Mouse (Mus musculus): ENCODE data around the gene Mllt3. TPM values are rescaled to one million over a fixed set of nuclear protein-coding genes. Genes with fewer than 3 reads are reported as not detected.

The Mllt3 gene
- polyA plus RNA-seq, 2 experiments, result 23.4 to 41.3 TPM

GRCm38 (mm10) chr4:87942921-87943403 is 90.2 kb downstream of the Mllt3 start:
- no peak overlapping the region for H3K4me3 ChIP-seq (replicated peaks; ENCODE audit: low read length)
- no peak overlapping the region for H3K4me2 ChIP-seq (replicated peaks; ENCODE audit: low read depth, low read length, severe bottlenecking)
- H3K36me3 ChIP-seq (ENCODE audit: control insufficient read depth, insufficient read depth, low read length), result no peaks in the 10 kb centered on the region
- 71% methylated on average over 8 of the region's 8 CpGs for WGBS
- H3K9me3 ChIP-seq (ENCODE audit: control insufficient read depth, low read length), result no peaks in the 10 kb centered on the region
- no peak overlapping the region for H3K9ac ChIP-seq (ENCODE audit: low read depth, low read length, severe bottlenecking)
- H3K4me1 ChIP-seq (ENCODE audit: control insufficient read depth, insufficient read depth, low read length), result peaks cover 11% of the 10 kb centered on the region
- H3K27me3 ChIP-seq (ENCODE audit: control insufficient read depth, insufficient read depth, low read length), result no peaks in the 10 kb centered on the region
- TF ChIP-seq POLR2A (IDR thresholded peaks at IDR 0.05; ENCODE audit: borderline replicate concordance, extremely low read depth, insufficient read depth, insufficient read length), result no peak
- no peak overlapping the region for H3K27ac ChIP-seq (replicated peaks; ENCODE audit: low read depth, low read length)
- no peak for DNase-seq (ENCODE audit: low spot score)
- ATAC-seq (ENCODE audit: low FRiP score, low read depth), result no peak

GRCm38 (mm10) chr4:87939474-87940154 is 93.5 kb downstream of the Mllt3 start:
- Histone ChIP-seq H3K4me1 (ENCODE audit: control insufficient read depth, insufficient read depth, low read length) (peaks cover 11% of the 10 kb centered on the region), H3K4me2 (replicated peaks; ENCODE audit: low read depth, low read length, severe bottlenecking) (no peak overlapping the region), H3K27ac (replicated peaks; ENCODE audit: low read depth, low read length) (no peak overlapping the region), H3K9ac (ENCODE audit: low read depth, low read length, severe bottlenecking) (no peak overlapping the region), H3K9me3 (ENCODE audit: control insufficient read depth, low read length) (no peaks in the 10 kb centered on the region), H3K36me3 (ENCODE audit: control insufficient read depth, insufficient read depth, low read length) (no peaks in the 10 kb centered on the region), H3K27me3 (ENCODE audit: control insufficient read depth, insufficient read depth, low read length) (no peaks in the 10 kb centered on the region), H3K4me3 (replicated peaks; ENCODE audit: low read length) (no peak overlapping the region)
- TF ChIP-seq POLR2A (IDR thresholded peaks at IDR 0.05; ENCODE audit: borderline replicate concordance, extremely low read depth, insufficient read depth, insufficient read length), result no peak
- DNase-seq (ENCODE audit: low spot score) (no peak), ATAC-seq (ENCODE audit: low FRiP score, low read depth) (no peak)
- WGBS, result 90% methylated on average over 7 of the region's 7 CpGs

- no peaks in the 10 kb centered on the region for H3K36me3 ChIP-seq (ENCODE audit: control insufficient read depth, insufficient read depth, low read length)
- H3K4me1 ChIP-seq (ENCODE audit: control insufficient read depth, insufficient read depth, low read length), result peaks cover 12% of the 10 kb centered on the region
- 77% methylated on average over 2 of the region's 2 CpGs for WGBS
- no peak overlapping the region for H3K27ac ChIP-seq (replicated peaks; ENCODE audit: low read depth, low read length)
- H3K27me3 ChIP-seq (ENCODE audit: control insufficient read depth, insufficient read depth, low read length), result no peaks in the 10 kb centered on the region
- DNase-seq (ENCODE audit: low spot score), result no peak
- TF ChIP-seq POLR2A (IDR thresholded peaks at IDR 0.05; ENCODE audit: borderline replicate concordance, extremely low read depth, insufficient read depth, insufficient read length), result no peak
- no peak overlapping the region for H3K4me2 ChIP-seq (replicated peaks; ENCODE audit: low read depth, low read length, severe bottlenecking)
- ATAC-seq (ENCODE audit: low FRiP score, low read depth), result no peak
- H3K9me3 ChIP-seq (ENCODE audit: control insufficient read depth, low read length), result no peaks in the 10 kb centered on the region
- no peak overlapping the region for H3K9ac ChIP-seq (ENCODE audit: low read depth, low read length, severe bottlenecking)
- H3K4me3 ChIP-seq (replicated peaks; ENCODE audit: low read length), result no peak overlapping the region
These were observed 96.8 kb downstream of the Mllt3 start for GRCm38 (mm10) chr4:87936326-87936725.

- H3K27ac ChIP-seq (replicated peaks; ENCODE audit: low read depth, low read length), result no peak overlapping the region
- DNase-seq (ENCODE audit: low spot score) (peak; percentile 32), ATAC-seq (ENCODE audit: low FRiP score, low read depth) (no peak)
These were observed 99.3 kb downstream of the Mllt3 start for GRCm38 (mm10) chr4:87933701-87934337.

GRCm38 (mm10) chr4:87930356-87931245 is 102.6 kb downstream of the Mllt3 start:
- no peak for TF ChIP-seq POLR2A (IDR thresholded peaks at IDR 0.05; ENCODE audit: borderline replicate concordance, extremely low read depth, insufficient read depth, insufficient read length)
- Histone ChIP-seq H3K27me3 (ENCODE audit: control insufficient read depth, insufficient read depth, low read length) (no peaks in the 10 kb centered on the region), H3K36me3 (ENCODE audit: control insufficient read depth, insufficient read depth, low read length) (no peaks in the 10 kb centered on the region), H3K9ac (ENCODE audit: low read depth, low read length, severe bottlenecking) (no peak overlapping the region), H3K4me3 (replicated peaks; ENCODE audit: low read length) (no peak overlapping the region), H3K4me1 (ENCODE audit: control insufficient read depth, insufficient read depth, low read length) (peaks cover 23% of the 10 kb centered on the region), H3K4me2 (replicated peaks; ENCODE audit: low read depth, low read length, severe bottlenecking) (no peak overlapping the region), H3K27ac (replicated peaks; ENCODE audit: low read depth, low read length) (no peak overlapping the region), H3K9me3 (ENCODE audit: control insufficient read depth, low read length) (no peaks in the 10 kb centered on the region)
- no peak for DNase-seq (ENCODE audit: low spot score)
- ATAC-seq (ENCODE audit: low FRiP score, low read depth), result no peak
- WGBS, result 88% methylated on average over 8 of the region's 8 CpGs

More at GRCm38 (mm10) chr4:87933701-87934337, 99.3 kb downstream of the Mllt3 start:
- no peak for TF ChIP-seq POLR2A (IDR thresholded peaks at IDR 0.05; ENCODE audit: borderline replicate concordance, extremely low read depth, insufficient read depth, insufficient read length)
- H3K27me3 ChIP-seq (ENCODE audit: control insufficient read depth, insufficient read depth, low read length), result no peaks in the 10 kb centered on the region
- no peak overlapping the region for H3K4me3 ChIP-seq (replicated peaks; ENCODE audit: low read length)
- H3K4me1 ChIP-seq (ENCODE audit: control insufficient read depth, insufficient read depth, low read length), result peaks cover 16% of the 10 kb centered on the region
- H3K9me3 ChIP-seq (ENCODE audit: control insufficient read depth, low read length), result no peaks in the 10 kb centered on the region
- WGBS, result 84% methylated on average over 4 of the region's 4 CpGs
- no peak overlapping the region for H3K9ac ChIP-seq (ENCODE audit: low read depth, low read length, severe bottlenecking)
- no peak overlapping the region for H3K4me2 ChIP-seq (replicated peaks; ENCODE audit: low read depth, low read length, severe bottlenecking)
- no peaks in the 10 kb centered on the region for H3K36me3 ChIP-seq (ENCODE audit: control insufficient read depth, insufficient read depth, low read length)

Measured in limb, embryonic 14.5 days (tissue).